Mouse (Mus musculus): ENCODE results near the gene Klk15. TPM values are rescaled to one million over a fixed set of nuclear protein-coding genes. Genes with fewer than 3 reads are reported as not detected.
"Not testable (repeated sequence)": the region's sequence is repeated elsewhere in the genome, so short reads cannot be mapped to it uniquely, and the experiment has no call there.

Gene Klk15
- polyA plus RNA-seq, 1 experiment from 2014 or later, result not detected

GRCm38 (mm10) chr7:43921087-43921486, 12.5 kb upstream of the Klk15 start:
- no peaks in the 10 kb centered on the region for H3K4me1 ChIP-seq (ENCODE audit: control insufficient read depth, insufficient read depth, low read length)
- no peak for DNase-seq (ENCODE audit: low spot score)
- H3K4me3 ChIP-seq (ENCODE audit: low read depth, low read length), result no peak overlapping the region
- H3K27me3 ChIP-seq (ENCODE audit: control insufficient read depth, insufficient read depth, low read length), result no peaks in the 10 kb centered on the region
- H3K9me3 ChIP-seq (ENCODE audit: control insufficient read depth, low read length), result no peaks in the 10 kb centered on the region
- 88% methylated on average over 6 of the region's 6 CpGs for WGBS
- no peak overlapping the region for H3K27ac ChIP-seq (ENCODE audit: low read depth, low read length)
- no peak overlapping the region for H3K9ac ChIP-seq (ENCODE audit: low read length)
- no peaks in the 10 kb centered on the region for H3K36me3 ChIP-seq (ENCODE audit: control insufficient read depth, insufficient read depth, low read length)
- H3K4me2 ChIP-seq (ENCODE audit: low read depth), result no peak overlapping the region
- ATAC-seq (ENCODE audit: insufficient read depth, low FRiP score, low TSS enrichment), result no peak

DNA sequence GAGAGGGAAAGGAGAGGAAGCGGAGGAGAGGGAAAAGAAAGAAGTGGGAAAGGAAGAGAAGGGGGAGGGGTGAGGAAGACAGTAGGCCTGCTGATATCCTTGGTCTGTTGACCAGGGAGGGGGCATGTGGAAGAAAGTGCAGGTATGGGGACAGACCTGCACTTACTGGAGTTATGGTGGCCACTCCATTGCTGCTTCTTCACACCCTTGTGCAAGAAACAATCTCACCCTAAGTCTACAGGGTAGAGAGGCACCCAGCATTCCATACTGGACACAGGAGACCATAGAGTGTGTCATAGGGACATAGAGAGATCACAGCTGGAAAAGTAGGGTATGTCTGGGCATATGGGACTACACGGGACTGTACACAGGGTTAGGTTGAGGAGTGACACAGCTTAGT, 11.6 kb upstream of the Klk15 start:
- Histone ChIP-seq H3K4me3 (ENCODE audit: low read depth, low read length) (no peak overlapping the region), H3K9ac (ENCODE audit: low read length) (no peak overlapping the region), H3K9me3 (ENCODE audit: control insufficient read depth, low read length) (no peaks in the 10 kb centered on the region), H3K27ac (ENCODE audit: low read depth, low read length) (no peak overlapping the region), H3K4me2 (ENCODE audit: low read depth) (no peak overlapping the region), H3K36me3 (ENCODE audit: control insufficient read depth, insufficient read depth, low read length) (no peaks in the 10 kb centered on the region), H3K27me3 (ENCODE audit: control insufficient read depth, insufficient read depth, low read length) (no peaks in the 10 kb centered on the region), H3K4me1 (ENCODE audit: control insufficient read depth, insufficient read depth, low read length) (no peaks in the 10 kb centered on the region)
- DNase-seq (ENCODE audit: low spot score) (no peak), ATAC-seq (ENCODE audit: insufficient read depth, low FRiP score, low TSS enrichment) (no peak)
- WGBS, result 87% methylated on average over 2 of the region's 2 CpGs

DNA sequence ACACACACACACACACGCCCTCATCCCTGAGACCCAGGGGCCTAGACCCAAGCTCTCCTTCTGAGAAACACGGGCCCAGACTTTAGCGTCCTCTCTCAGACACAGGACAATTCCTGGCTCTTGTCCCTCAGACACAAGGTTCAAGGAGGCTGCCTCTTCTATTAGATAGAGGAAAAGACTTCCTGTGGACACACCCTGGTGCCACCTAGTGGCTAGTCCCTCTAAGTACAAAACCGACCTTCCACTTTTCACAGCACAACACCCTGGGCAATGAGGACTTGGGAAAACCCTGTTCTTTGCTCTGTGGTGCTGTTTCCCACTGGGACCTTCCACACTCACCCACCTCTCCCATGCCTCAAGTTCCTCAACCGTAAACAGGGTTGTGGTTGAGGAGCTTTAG, 7.6 kb upstream of the Klk15 start:
- H3K4me3 ChIP-seq (ENCODE audit: low read depth, low read length), result no peak overlapping the region
- 69% methylated on average over 5 of the region's 5 CpGs for WGBS
- H3K9me3 ChIP-seq (ENCODE audit: control insufficient read depth, low read length), result no peaks in the 10 kb centered on the region; the same call in 1 of the 2 replicates
- H3K27ac ChIP-seq (ENCODE audit: low read depth, low read length), result no peak overlapping the region
- DNase-seq (ENCODE audit: low spot score) (peak; percentile 24), ATAC-seq (ENCODE audit: insufficient read depth, low FRiP score, low TSS enrichment) (no peak)
- H3K4me2 ChIP-seq (ENCODE audit: low read depth), result no peak overlapping the region
- no peaks in the 10 kb centered on the region for H3K4me1 ChIP-seq (ENCODE audit: control insufficient read depth, insufficient read depth, low read length)
- no peaks in the 10 kb centered on the region for H3K27me3 ChIP-seq (ENCODE audit: control insufficient read depth, insufficient read depth, low read length)
- no peaks in the 10 kb centered on the region for H3K36me3 ChIP-seq (ENCODE audit: control insufficient read depth, insufficient read depth, low read length)
- no peak overlapping the region for H3K9ac ChIP-seq (ENCODE audit: low read length)

DNA sequence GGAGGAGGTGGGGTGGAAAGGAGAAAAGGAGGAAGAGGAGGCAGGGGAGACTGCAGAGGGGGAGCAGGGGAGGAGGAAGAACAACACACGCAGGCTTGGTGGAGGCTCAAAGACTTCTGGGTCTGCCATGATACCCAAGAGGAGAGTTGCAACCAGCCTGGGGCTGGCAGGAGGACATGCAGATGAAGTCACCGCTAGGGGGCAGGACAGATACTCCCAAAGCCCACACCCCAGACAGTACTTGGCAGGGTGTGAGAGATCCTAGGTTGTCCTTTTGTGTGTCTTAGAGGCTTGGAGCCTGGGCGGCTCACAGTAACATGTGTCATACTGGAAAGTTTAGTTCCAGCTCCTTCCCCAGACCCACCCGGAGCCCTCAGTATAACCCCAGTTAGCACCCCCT, 5.0 kb upstream of the Klk15 start:
- peak; percentile 28 for DNase-seq (ENCODE audit: low spot score)
- 40% methylated on average over 4 of the region's 4 CpGs for WGBS
- Histone ChIP-seq H3K4me3 (ENCODE audit: low read depth, low read length) (no peak overlapping the region), H3K9me3 (ENCODE audit: control insufficient read depth, low read length) (no peaks in the 10 kb centered on the region; the same call in 1 of the 2 replicates), H3K4me2 (ENCODE audit: low read depth) (no peak overlapping the region), H3K36me3 (ENCODE audit: control insufficient read depth, insufficient read depth, low read length) (no peaks in the 10 kb centered on the region), H3K27ac (ENCODE audit: low read depth, low read length) (no peak overlapping the region), H3K4me1 (ENCODE audit: control insufficient read depth, insufficient read depth, low read length) (no peaks in the 10 kb centered on the region), H3K27me3 (ENCODE audit: control insufficient read depth, insufficient read depth, low read length) (no peaks in the 10 kb centered on the region), H3K9ac (ENCODE audit: low read length) (no peak overlapping the region)
- no peak for ATAC-seq (ENCODE audit: insufficient read depth, low FRiP score, low TSS enrichment)

GRCm38 (mm10) chr7:43932337-43932736, 1.2 kb upstream of the Klk15 start:
- Histone ChIP-seq H3K9me3 (ENCODE audit: control insufficient read depth, low read length) (no peaks in the 10 kb centered on the region; the same call in 1 of the 2 replicates), H3K27me3 (ENCODE audit: control insufficient read depth, insufficient read depth, low read length) (no peaks in the 10 kb centered on the region), H3K36me3 (ENCODE audit: control insufficient read depth, insufficient read depth, low read length) (no peaks in the 10 kb centered on the region), H3K4me2 (ENCODE audit: low read depth) (no peak overlapping the region), H3K27ac (ENCODE audit: low read depth, low read length) (no peak overlapping the region), H3K4me1 (ENCODE audit: control insufficient read depth, insufficient read depth, low read length) (no peaks in the 10 kb centered on the region), H3K4me3 (ENCODE audit: low read depth, low read length) (no peak overlapping the region), H3K9ac (ENCODE audit: low read length) (no peak overlapping the region)
- ATAC-seq (ENCODE audit: insufficient read depth, low FRiP score, low TSS enrichment) (no peak), DNase-seq (ENCODE audit: low spot score) (no peak)
- WGBS, result 59% methylated on average over 4 of the region's 4 CpGs

DNA sequence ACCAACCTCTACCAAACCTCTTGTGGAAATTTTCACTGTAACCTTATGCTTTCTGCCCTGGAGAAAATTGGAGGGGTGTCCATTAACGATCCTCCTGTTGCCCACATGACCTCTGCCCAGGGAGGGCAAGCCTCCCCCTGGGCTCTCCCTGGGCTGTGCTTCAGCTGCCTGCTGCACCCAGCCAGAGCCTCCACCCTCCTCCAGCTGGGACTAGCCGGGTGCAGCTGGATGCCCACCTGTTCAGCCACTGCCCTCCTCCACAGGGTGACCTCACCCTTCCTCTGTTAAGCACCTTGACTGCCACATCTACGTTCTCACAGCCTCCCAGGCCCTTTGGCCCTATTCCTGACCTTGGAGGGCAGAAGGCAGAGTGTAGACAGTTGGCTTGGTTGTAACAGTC, 1.2 kb downstream of the Klk15 start:
- ATAC-seq (ENCODE audit: insufficient read depth, low FRiP score, low TSS enrichment) (no peak), DNase-seq (ENCODE audit: low spot score) (no peak)
- Histone ChIP-seq H3K9me3 (ENCODE audit: control insufficient read depth, low read length) (no peaks in the 10 kb centered on the region; the same call in 1 of the 2 replicates), H3K4me2 (ENCODE audit: low read depth) (no peak overlapping the region), H3K36me3 (ENCODE audit: control insufficient read depth, insufficient read depth, low read length) (no peaks in the 10 kb centered on the region), H3K4me3 (ENCODE audit: low read depth, low read length) (no peak overlapping the region), H3K27ac (ENCODE audit: low read depth, low read length) (no peak overlapping the region), H3K9ac (ENCODE audit: low read length) (no peak overlapping the region), H3K4me1 (ENCODE audit: control insufficient read depth, insufficient read depth, low read length) (no peaks in the 10 kb centered on the region), H3K27me3 (ENCODE audit: control insufficient read depth, insufficient read depth, low read length) (no peaks in the 10 kb centered on the region)
- 86% methylated on average over 3 of the region's 3 CpGs for WGBS

GRCm38 (mm10) chr7:43936551-43936950, 3.0 kb downstream of the Klk15 start:
- Histone ChIP-seq H3K9me3 (ENCODE audit: control insufficient read depth, low read length) (no peaks in the 10 kb centered on the region), H3K27me3 (ENCODE audit: control insufficient read depth, insufficient read depth, low read length) (no peaks in the 10 kb centered on the region), H3K4me2 (ENCODE audit: low read depth) (no peak overlapping the region), H3K9ac (ENCODE audit: low read length) (no peak overlapping the region), H3K4me3 (ENCODE audit: low read depth, low read length) (no peak overlapping the region), H3K4me1 (ENCODE audit: control insufficient read depth, insufficient read depth, low read length) (no peaks in the 10 kb centered on the region), H3K36me3 (ENCODE audit: control insufficient read depth, insufficient read depth, low read length) (no peaks in the 10 kb centered on the region), H3K27ac (ENCODE audit: low read depth, low read length) (no peak overlapping the region)
- WGBS, result 87% methylated on average over 14 of the region's 14 CpGs
- no peak for DNase-seq (ENCODE audit: low spot score)
- ATAC-seq (ENCODE audit: insufficient read depth, low FRiP score, low TSS enrichment), result no peak

DNA sequence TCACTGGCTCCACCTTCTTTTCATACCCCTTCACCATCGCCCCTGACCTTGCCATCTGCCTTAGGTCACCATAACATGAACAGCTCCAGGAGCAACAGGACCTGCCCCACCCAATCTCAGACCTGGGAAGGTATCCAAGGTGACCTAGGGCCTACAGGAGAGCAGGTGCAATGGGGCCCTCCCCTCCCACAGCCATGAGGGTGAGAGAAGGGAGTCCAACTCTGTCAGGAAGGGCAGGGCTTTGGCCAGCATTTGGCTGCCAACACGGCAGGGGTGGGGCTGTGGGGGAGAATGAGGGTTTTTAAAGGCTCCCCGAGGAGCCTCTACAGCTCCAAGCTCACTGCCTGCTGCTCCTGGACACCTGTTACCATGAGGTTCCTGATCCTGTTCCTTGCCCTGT, 8.8 kb downstream of the Klk15 start:
- H3K27ac ChIP-seq (ENCODE audit: low read depth, low read length); ATAC-seq (ENCODE audit: insufficient read depth, low FRiP score, low TSS enrichment); H3K9me3 ChIP-seq (ENCODE audit: control insufficient read depth, low read length); DNase-seq (ENCODE audit: low spot score); H3K4me1 ChIP-seq (ENCODE audit: control insufficient read depth, insufficient read depth, low read length); H3K4me3 ChIP-seq (ENCODE audit: low read depth, low read length); H3K4me2 ChIP-seq (ENCODE audit: low read depth); H3K27me3 ChIP-seq (ENCODE audit: control insufficient read depth, insufficient read depth, low read length); H3K9ac ChIP-seq (ENCODE audit: low read length); H3K36me3 ChIP-seq (ENCODE audit: control insufficient read depth, insufficient read depth, low read length): not testable (repeated sequence)
- 61% methylated on average over 3 of the region's 3 CpGs for WGBS

GRCm38 (mm10) chr7:43944727-43945264, 11.3 kb downstream of the Klk15 start:
- no peak overlapping the region for H3K4me2 ChIP-seq (ENCODE audit: low read depth)
- 92% methylated on average over 3 of the region's 3 CpGs for WGBS
- no peak for DNase-seq (ENCODE audit: low spot score)

More at GRCm38 (mm10) chr7:43944727-43945264, 11.3 kb downstream of the Klk15 start:
- no peaks in the 10 kb centered on the region for H3K36me3 ChIP-seq (ENCODE audit: control insufficient read depth, insufficient read depth, low read length)
- H3K4me3 ChIP-seq (ENCODE audit: low read depth, low read length), result no peak overlapping the region
- H3K9me3 ChIP-seq (ENCODE audit: control insufficient read depth, low read length), result no peaks in the 10 kb centered on the region
- H3K27ac ChIP-seq (ENCODE audit: low read depth, low read length), result no peak overlapping the region
- no peaks in the 10 kb centered on the region for H3K4me1 ChIP-seq (ENCODE audit: control insufficient read depth, insufficient read depth, low read length)
- no peak for ATAC-seq (ENCODE audit: insufficient read depth, low FRiP score, low TSS enrichment)
- H3K9ac ChIP-seq (ENCODE audit: low read length), result no peak overlapping the region
- H3K27me3 ChIP-seq (ENCODE audit: control insufficient read depth, insufficient read depth, low read length), result no peaks in the 10 kb centered on the region
